Mouse (Mus musculus): ENCODE measurements at regions not wholly inside any gene's neighbourhood (a gene's known extent, or its start where the extent isn't known, plus 50 kb on each side); places are given as distances from the start of the nearest gene placed in this dataset.
"Not testable (repeated sequence)": the region's sequence is repeated elsewhere in the genome, so short reads cannot be mapped to it uniquely, and the experiment has no call there.

DNA sequence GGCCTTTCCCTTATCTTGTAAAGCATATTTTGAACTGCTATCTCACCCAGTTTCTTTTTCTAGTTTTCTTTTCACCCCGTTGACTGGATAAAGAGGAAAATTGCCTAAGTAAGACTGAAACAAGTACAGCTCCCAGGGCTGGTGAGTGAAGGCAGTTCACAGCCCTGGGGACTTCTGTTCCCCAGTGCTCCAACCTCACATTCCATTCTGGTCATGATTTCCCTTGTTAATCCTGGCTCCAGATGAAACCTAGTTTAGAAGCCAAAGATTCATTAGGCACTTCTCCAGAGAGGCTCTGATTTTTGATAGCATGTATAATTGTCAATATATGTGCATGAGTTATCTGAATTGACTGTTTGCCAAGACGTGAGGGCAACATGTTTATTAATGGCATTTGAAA is 191.6 kb upstream of the Ttc29 start:
- no peak for DNase-seq

DNA sequence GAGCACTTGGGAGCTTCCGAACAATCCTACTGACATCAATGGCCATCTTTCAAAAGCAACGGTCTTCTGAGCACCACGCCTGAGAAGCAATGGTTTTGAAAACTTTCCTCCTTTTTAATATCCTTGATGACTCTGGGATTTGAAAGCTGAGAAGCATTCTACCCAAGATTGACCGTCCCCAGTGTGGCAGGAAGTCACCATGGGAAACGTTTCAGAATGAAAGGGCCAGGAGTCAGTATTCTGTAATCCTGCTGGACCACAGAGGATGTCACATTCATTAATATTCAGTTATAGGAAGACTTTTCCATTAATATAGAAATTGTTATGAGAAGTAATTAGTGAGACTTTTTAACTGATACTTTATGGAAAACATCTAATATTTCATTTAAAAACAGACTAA is 190.1 kb upstream of the Ttc29 start:
- DNase-seq = no peak

DNA sequence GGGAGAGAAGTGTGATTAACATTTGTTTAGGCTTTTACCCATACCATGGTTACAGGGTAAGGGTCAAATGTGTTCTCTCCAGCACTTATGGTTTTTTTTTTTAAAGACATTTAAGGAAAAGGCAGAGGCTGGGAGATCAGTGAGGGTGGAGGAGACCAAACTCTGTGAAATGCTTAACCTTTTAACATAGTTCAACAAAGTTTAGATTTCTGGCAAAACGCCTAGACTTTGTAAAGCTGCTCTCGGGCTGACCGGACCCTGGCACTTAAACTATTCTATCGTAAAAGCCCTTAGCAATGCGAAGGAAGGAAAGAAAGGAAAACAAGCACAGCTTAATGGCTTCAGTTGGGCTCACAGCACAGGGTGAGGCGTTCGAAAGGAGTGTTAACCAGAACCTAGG is 189.6 kb upstream of the Ttc29 start:
- DNase-seq = no peak

DNA sequence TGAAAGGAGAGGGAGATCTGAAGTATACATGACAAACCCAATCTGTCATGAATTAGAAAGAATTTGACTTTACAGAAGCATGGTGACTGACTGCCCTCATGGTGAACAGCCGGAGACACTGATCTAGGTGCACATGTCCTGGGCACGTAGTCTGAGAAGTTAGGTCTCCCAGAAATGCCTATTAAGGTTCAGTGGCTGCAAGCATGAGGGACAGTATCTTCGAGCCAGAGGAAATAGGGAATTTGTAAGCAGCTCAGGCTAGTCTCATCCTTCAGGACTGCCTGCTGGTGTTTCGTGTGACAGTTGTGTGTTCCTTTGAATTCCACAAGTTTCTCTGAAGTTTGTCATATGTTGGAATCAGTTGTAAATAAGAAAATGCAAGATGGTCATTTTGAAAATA is 189.2 kb upstream of the Ttc29 start:
- no peak for DNase-seq

DNA sequence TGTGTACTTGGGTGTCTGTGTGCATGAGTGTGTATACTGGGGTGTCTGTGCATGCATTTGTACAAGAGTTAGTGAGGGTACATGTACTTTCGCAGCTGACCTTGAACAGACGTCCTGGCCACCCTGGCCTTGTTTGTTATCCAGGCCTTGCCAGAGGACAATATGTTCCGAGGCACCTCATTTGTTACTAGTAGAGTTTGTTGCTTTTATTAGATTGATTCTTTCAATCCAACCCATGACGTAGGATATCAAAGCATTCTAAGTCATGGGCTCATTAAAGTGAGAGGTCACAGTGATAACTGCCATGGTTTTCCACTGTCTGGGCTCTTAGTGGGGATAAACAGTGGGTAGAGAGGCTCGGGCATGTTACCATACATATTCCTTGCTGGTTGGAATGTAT is 188.1 kb upstream of the Ttc29 start:
- DNase-seq = no peak

DNA sequence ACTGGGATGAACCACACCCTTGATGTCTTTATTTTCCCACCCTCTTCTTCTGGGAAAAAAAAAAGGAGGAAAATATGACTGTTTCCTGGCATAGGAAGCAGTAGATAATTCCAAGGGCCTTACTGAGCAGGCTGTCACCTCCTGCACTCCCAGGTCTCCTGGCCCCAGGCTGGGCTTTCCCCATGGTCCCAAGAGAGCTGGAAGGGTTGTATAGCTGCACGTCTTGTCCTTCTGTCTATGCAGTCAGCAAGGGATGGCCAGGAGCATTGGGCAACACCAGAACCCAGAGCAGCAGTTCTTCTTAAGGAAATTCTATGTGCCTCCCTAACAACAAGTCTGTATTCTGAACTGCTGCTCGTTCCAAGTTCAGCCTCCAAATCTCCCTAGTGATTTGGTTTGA is 185.7 kb upstream of the Ttc29 start:
- no peak for DNase-seq

DNA sequence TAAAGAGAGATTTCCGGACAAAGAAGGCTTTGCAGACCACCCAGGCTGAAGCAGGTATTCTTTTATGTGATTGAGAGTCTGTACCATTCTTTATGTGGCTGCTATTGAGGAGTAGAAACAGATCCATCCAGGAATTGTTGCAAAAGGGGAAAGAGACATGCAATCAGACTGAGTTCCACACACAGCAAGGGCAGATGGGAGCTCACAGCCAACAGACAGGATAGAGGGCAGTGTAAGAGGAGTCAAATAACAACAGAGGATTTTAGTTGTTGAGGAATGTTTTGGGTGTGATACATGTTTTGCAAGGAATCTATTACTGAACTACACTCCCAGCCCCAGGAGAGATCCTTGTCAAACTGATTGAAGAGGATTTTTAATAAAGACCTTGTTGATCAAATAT is 184.2 kb upstream of the Ttc29 start:
- no peak for DNase-seq

DNA sequence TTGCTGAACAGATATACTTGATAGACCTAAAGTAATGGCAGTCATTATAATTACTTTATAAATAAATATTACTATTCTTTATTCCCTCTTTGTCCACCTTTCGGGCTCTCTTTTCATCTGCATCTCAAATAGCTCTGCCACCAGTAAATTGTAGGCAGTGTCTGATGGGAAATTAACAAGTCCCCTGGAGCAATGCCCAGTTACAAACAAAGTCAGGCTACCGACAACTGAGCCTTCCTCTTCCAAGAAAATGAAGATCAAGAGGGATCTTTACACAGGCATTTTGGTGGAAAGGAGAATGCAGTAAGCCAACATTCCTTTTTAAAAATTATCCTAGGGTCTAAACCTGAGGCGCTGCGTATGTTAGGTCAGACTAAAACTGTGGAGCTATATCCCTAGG is 181.3 kb upstream of the Ttc29 start:
- DNase-seq = no peak

DNA sequence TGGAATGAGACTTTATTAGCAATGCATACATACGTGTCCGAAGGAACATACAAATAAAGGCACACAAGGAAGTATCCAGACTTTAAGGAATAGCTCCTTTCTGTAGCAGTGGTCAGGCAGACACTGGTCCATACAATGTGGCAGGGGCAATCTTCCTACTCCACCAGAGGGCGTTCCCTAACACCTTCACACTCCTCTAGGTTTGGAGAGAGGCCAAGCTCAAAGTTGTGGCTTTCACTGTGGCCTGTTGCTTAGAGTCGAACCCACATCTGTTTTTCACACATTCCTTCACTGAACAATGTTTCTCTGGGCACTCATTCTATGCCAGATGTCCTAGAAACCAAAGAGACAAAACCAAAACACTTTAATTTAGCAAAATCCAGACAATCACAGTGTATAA is 178.4 kb upstream of the Ttc29 start:
- no peak for DNase-seq

DNA sequence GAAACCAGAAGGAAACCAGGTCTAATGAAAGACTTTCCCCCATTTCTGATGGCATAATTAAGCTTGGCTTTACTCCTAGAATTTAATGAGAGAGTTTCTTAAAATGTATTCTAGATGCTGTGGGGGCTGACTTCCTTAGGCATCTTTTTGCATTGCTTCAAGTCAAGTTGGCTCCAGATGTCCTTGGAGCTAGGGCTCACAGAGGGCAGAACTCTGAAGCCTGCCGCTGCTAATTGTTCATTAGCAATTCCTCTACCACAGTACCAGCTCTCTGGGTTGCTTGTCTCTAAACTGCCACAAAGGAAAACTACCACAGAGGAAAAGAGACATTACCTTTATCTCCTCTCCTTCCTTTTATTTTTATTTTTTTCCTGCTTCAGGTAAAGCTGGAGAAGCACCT is 175.9 kb upstream of the Ttc29 start:
- peak; percentile 41 for DNase-seq

DNA sequence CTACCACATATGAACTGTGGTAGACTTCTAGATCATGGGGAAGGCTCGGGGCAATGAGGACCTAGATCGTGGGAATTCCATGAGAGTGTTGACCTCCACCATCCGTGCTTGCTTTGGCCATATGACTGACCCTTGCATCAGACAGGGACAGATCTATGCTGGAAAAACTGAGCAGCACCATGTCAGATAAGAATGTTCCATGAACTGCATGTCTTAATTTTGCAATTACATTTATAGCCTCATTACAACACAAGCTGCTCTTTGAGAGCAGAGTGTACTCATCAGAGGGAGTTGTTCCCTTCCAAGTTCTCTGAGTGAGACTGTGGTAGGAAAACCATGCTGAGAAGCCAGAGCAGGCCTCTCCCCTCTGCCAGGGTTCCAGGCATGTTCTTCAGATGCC is 166.4 kb upstream of the Ttc29 start:
- peak; percentile 28 for DNase-seq

DNA sequence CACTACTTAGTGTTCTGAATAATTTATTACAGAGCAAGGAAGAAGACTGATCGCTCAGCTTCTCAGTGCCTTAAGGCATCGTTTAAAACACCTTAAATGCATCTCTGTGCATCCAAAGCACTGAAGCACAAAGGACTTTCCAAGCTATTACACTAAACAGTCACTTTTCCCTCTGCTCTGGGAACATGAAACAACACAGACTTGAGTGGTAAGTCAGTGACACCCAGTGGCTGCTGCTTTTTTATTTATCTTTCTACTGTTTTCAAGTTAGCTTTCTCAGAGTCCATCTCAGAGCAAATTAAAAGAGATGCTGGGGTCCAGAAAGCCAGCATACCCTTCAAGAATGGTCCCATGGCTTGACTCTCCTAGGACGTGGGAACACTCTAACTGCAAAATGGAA is 162.3 kb upstream of the Ttc29 start:
- DNase-seq = no peak

DNA sequence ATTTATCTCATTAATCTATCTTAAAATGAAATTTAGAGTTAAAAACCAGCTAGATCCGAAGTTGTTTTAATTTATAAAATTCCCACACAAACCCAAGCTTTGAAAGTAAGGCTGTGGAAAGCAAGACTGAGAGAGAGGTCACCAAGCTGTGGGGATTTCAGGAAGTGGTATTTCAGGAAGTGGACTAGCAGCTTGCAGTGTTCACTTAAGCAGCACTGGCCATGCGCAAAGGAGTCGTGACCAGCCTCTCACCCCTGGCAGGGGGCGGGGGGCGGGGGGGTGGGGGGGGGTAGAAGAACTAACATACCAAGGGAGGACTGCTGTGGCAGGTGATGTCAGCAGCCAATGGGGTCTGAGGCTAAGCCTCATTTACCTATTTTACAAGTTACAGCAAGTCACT is 158.7 kb upstream of the Ttc29 start:
- DNase-seq = no peak

DNA sequence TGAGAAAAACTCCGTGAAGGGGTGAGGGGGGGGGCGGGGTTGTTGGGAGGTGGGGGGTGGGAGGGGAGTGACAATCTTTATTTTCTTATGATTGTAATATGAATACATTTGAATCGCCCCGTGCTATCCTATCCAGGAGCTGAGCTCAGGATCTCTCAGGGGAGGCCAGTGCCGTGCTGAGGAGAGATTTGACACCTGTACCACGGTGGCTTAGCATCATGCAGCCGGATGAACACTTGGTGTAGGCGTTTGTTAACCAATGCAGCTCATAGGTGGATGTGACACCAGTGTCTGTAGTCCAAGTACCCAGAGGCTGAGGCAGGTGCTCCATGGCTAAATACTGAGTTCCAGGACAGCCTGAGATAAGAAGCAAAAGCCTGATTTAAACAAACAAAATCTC is 158.2 kb upstream of the Ttc29 start:
- no peak for DNase-seq

DNA sequence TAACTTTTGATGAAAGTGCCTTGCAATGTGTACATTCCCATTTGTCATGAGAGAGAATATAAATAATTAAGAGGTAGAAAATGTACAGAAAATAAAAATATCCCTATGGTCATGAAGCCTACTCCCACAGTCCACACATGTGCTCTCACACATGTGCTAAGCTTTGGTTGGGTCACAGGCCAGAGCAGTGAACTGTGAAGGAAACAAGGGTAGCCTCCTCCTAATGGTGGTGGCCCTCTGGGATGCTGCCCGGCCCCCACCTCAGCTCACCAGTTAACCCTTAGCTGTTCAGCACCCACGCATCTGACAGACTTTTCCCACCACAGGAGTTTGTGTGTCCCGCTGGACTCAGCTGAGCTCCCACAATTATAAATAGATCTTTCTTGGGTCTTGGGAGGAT is 157.6 kb upstream of the Ttc29 start:
- DNase-seq = no peak

DNA sequence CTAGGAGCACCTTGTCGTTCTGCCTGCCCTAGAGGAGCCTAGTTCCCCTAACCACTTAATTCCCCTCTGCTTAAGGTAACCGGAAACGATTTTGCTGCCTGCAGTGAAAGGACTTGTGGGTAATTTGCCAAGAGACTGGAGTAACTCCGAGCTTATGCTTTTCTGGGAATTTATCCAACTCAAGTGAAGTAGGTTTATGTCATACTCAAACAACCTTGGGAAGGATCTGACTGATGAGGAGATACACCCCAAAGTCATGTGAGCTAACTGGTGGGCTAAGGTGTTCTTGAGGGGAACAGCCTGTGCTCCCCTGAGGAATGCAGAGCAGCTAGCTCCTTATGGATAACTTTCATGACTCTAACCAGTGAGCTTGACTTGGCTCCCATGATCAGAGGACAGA is 155.7 kb upstream of the Ttc29 start:
- no peak for DNase-seq

DNA sequence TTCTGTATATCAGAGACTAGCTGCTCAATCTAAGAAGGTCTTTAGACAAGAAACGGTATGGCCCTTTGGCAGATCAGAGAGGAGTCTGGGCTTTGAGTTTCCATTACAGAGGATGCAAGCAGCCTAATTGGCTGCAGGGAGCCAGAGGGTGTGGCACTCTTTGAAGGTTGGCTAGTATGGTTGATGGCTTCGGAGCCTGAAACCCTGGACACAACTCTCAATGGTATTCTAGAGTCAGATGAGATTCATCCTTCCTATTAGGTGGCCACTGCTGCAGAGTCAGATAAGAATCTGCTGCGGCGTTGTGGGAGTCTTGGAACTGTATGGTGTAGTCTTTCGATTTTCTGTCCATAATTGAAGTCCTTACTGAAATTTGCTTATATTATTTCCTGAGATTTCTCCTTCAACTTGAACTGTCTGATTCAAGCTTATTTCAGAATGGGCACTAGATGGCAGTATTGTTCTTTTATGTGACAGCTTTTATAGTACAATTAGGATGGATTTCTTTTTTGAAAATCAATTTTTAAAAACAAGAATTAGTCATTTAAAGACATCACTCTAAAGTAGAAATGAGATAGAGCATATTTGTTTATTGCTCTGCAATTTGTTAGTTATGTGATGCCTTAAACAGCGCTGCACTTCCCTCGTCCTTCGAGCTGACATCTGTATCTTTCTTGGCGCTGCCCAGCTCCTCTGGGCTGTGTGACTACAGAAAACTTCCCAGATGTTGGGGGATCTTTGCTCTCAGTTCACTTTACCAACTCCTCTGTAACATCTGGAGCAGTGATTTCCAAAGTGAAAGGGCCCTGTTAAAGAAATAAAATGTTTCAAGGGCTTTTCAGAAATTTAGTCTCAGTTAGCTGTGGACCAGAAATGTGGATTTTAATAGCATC is 151.0 kb upstream of the Ttc29 start:
- DNase-seq = no peak

DNA sequence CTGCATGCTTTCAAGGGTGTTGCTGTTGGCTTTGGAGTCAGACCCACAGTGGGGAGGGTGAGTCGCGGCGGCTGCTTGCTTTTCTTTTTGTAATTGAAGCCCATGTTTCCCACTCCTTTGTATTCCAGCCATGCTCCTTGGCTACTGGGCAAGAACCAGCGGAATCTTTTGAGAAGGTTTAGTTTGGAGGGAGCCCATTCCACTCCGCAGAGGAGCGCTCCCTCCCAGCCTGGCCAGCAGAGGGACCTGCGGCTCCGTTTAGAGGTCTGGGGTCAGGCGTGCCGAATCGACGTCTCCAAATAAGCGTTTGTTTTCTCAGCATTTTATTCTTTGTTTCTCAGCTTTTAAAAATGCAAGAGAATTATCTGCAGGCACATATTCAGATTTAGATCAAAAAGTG is 149.6 kb upstream of the Ttc29 start:
- peak; percentile 24 for DNase-seq

DNA sequence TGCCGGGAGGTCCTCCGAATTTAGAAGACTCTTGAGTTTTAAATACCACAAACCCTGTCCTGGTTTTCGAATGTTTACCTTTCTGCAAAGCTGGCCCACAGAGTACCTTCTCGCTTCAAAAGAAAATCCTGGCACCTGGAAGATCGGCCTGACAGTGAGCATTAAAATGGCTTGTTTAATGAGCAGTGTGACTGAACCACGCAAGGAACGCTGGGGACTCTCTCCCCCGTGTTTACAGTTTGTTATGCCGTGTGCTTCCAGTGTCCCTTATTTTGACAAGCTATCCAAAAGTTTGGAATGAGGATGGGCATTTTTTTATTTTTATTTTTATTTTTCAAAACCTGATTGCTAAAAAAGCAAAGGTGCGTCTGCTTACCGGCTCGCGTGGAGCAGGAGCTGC is 148.9 kb upstream of the Ttc29 start:
- no peak for DNase-seq

DNA sequence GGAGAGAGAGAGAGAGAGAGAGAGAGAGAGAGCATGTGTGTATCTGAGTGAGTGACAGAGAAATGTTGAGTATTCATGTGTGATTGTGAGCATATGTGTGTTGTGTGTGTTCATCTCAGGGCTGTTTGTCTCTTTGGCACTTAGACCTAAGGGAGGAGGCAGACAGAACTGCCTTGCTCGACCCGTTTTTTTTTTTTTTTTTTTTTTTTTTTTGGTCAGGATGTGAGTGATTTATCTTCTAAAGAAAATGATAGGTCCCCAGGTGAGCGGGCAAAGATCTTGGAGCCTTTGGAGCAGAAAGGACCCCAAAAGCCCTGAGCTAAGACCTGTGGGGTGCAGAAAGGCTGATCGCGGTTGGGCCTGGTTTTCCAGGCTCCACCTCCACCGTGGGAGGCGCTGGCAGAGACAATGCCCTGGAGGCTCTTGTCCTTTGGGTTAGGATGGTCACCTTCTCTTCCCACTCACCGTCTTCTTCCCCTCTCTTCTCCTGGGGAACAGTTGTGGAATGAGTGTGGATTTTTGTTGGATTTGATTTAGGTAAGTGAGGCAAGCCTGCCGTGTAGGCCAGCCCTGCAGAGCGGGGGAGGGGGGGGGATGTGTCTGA is 147.1 kb upstream of the Ttc29 start:
- no peak for DNase-seq

DNA sequence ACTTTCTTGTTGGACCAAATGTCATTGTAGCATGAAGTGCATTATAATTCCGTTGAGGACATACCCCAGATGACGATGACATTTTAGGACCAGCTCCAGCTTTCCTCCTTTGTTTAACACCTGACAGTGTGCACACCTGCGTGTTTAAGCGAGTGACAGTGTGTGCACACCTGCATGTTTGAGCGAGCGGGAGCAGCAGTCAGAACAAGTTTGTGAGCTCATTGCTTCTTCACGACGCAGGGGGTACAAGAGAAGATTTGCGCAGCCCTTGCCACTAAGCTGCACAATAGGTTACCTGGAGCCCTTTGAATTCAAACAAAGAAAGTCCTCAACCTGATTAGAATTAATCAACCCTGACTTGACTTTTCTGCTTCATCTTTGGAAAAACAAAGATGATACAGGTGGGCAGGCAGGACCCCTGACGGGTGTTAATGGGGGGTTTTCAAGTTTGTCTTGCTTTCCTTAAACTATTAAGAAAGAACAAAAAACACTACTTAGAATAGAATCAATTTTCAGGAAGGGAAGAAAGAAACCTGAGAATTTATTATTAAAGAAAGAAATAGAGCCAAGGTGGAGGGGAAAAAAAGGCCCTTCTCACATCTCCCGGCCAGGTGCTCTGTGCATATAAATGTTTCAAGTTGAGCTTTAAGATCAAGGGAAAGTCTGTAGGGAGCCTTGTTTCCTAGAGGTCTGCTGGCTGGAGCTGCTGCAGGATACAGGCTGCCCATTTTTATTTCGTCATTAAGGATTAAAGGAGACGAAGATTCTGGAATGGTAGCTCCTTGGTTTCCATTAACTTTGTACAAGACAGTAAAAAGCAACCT is 144.8 kb upstream of the Ttc29 start:
- no peak for DNase-seq

DNA sequence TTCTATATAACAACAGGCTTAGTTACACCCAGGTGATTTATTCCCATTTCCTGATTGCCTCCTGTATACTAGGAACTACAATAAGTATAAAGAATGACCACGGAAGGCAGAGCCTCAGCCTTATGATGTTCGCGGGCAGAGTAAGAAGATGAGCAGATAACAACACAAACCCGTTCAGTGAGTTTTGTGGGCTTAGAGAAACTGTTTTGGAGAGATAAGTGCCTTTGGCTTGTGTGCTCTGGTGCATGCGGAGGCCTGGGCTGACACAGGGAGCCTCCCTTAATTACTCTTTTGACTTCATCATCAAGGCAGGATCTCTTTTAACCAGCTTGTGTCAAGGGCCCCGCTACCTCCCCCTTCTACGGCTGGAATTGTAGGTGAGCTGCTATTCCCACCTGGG is 139.3 kb upstream of the Ttc29 start:
- no peak for DNase-seq

DNA sequence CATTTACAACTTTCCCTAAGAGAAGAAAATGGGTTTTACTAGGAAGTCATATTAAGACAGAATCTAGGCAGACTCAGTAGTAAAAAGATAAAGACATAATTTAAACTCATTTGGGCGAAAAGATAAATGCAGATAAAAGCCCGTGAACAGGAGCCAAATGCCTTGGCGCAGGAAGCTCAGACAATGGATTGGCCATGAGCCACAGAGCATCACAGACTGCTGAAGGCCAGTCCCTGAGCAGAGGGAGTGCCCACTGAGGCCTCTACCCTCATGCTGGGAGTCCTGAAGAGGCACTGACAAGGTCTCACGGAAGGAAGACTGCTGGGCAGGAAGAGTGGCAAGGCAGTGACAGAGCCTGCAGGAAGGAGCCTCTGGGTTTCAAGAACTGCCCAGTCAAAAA is 136.0 kb upstream of the Ttc29 start:
- DNase-seq = no peak

DNA sequence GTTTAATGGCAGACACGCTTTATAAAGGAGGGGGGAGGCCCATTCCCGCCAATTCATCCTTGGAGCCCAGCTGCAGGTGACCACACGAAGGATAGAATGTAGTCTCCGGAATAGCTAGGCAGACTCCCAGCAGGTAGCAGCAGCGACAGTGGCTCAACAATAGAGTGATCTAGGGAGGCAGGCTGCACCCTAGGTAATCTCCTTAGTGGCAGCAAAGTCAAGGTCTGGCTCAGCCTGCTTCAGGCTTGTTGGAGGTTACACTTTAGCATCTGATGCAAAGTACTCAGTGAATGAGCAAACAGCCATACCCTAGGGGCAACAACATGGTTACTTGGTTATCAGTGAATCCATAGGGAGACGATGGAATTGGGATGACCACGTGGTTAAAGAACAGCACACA is 131.7 kb upstream of the Ttc29 start:
- DNase-seq = not testable (repeated sequence)

Measured in layer of hippocampus, adult 9-11 months (tissue).